ENCODE assay signal across 7 mouse cellular contexts in the genomic region with DNA sequence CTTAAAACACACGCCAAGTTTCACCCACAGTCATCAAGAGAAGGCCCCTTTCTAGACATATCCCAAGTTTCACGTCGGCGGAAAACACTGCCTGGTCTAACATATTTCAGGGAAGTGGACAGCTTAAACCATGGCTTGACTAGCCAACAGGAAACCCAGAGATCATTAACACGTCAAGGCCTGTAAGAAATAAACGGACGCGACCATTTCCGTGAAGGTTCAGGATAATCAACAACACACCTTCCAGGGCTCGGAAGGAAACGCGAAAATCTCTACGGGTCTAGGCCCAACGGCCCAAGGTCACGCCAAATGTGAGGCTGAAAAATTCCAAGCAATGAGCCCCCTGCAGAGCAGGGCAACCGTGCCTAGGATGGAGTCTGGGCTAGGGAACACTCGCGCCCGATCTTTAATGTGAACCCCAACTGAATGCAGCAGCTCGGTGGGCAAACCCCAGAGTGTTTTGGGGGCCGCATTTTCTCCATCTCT. TPM values are rescaled to one million over a fixed set of nuclear protein-coding genes. Genes with fewer than 3 reads are reported as not detected.
DNase-seq lines count a peak whose midpoint lies in the region; ATAC-seq and TF ChIP-seq lines count a peak whose summit lies in the region.

No protein-coding gene starts in this region.

- no peak for TF ChIP-seq POLR2A in bone marrow, adult 2 months (IDR thresholded peaks at IDR 0.05; ENCODE audit: borderline replicate concordance, control insufficient read depth, low read depth, low read length)

- TF ChIP-seq CTCF in bone marrow, adult 2 months (IDR thresholded peaks at IDR 0.05; ENCODE audit: control insufficient read depth, insufficient read depth, low read length) = no peak
- TF ChIP-seq CTCF in lung, postnatal 0 days (IDR thresholded peaks at IDR 0.05) = no peak

- DNase-seq in MEL-GATA-1-ER (ENCODE audit: extremely low read depth, low read depth) = peak; percentile 81
- peak; percentile 77 for DNase-seq in kidney, postnatal 14 days
- DNase-seq in lung, postnatal 0 days (ENCODE audit: low spot score) = peak; percentile 66
- peak; percentile 34 for DNase-seq in right cerebral cortex, postnatal 14 days

- H3K9me3 ChIP-seq in embryonic facial prominence, embryonic 15.5 days (replicated peaks) = no peaks in the 10 kb centered on the region
- no peaks in the 10 kb centered on the region for H3K9me3 ChIP-seq in heart, embryonic 14.5 days (ENCODE audit: control insufficient read depth, low read length)
- no peaks in the 10 kb centered on the region for H3K9me3 ChIP-seq in lung, postnatal 0 days (ENCODE audit: low read length)

- peak overlapping the region; percentile 95 for H3K9ac ChIP-seq in embryonic facial prominence, embryonic 15.5 days
- H3K9ac ChIP-seq in heart, embryonic 14.5 days (ENCODE audit: low read length) = peak overlapping the region; percentile 99
- H3K9ac ChIP-seq in lung, postnatal 0 days (replicated peaks; ENCODE audit: low read depth) = peak overlapping the region; percentile 97

- under 1% methylated on average over 21 of the region's 21 CpGs for WGBS in bone marrow, adult 2 months
- WGBS in embryonic facial prominence, embryonic 15.5 days = under 1% methylated on average over 21 of the region's 21 CpGs
- under 1% methylated on average over 21 of the region's 21 CpGs for WGBS in heart, embryonic 14.5 days
- under 1% methylated on average over 21 of the region's 21 CpGs for WGBS in lung, postnatal 0 days

- no peak for ATAC-seq in embryonic facial prominence, embryonic 15.5 days (ENCODE audit: insufficient number of reproducible peaks, low FRiP score, low TSS enrichment, low read depth)
- ATAC-seq in heart, embryonic 14.5 days (ENCODE audit: insufficient number of reproducible peaks, insufficient read depth, low FRiP score, low read depth) = no peak; the same call in 1 of the 2 replicates
- no peak for ATAC-seq in lung, postnatal 0 days

- H3K36me3 ChIP-seq in embryonic facial prominence, embryonic 15.5 days = no peaks in the 10 kb centered on the region
- no peaks in the 10 kb centered on the region for H3K36me3 ChIP-seq in heart, embryonic 14.5 days (ENCODE audit: control insufficient read depth, insufficient read depth, low read length)
- no peaks in the 10 kb centered on the region for H3K36me3 ChIP-seq in lung, postnatal 0 days (ENCODE audit: insufficient read depth, low read length)

- H3K27me3 ChIP-seq in embryonic facial prominence, embryonic 15.5 days = no peaks in the 10 kb centered on the region
- no peaks in the 10 kb centered on the region for H3K27me3 ChIP-seq in heart, embryonic 14.5 days (ENCODE audit: control insufficient read depth, insufficient read depth, low read length)
- no peaks in the 10 kb centered on the region for H3K27me3 ChIP-seq in lung, postnatal 0 days (replicated peaks; ENCODE audit: insufficient read depth, low read length)

- TF ChIP-seq EP300 in lung, postnatal 0 days (IDR thresholded peaks at IDR 0.05) = no peak

- peak overlapping the region; percentile 99 for H3K27ac ChIP-seq in bone marrow, adult 2 months (ENCODE audit: control insufficient read depth, insufficient read depth, low read depth, low read length, poor library complexity)
- H3K27ac ChIP-seq in embryonic facial prominence, embryonic 15.5 days (replicated peaks) = peak overlapping the region; percentile 100
- H3K27ac ChIP-seq in heart, embryonic 14.5 days (replicated peaks in 1 of 2; ENCODE audit: control insufficient read depth in 1 of 2, insufficient read depth in 1 of 2, low read depth in 2 of 2, low read length in 2 of 2) = peak overlapping the region; percentile 100
- H3K27ac ChIP-seq in lung, postnatal 0 days (ENCODE audit: low read length) = peak overlapping the region; percentile 100

- no peaks in the 10 kb centered on the region; the same call in 1 of the 2 replicates for H3K4me1 ChIP-seq in bone marrow, adult 2 months (ENCODE audit: control insufficient read depth, insufficient read depth, low read length)
- peaks cover 17% of the 10 kb centered on the region for H3K4me1 ChIP-seq in embryonic facial prominence, embryonic 15.5 days
- H3K4me1 ChIP-seq in heart, embryonic 14.5 days (ENCODE audit: control insufficient read depth in 2 of 2, insufficient read depth in 2 of 2, low read length in 2 of 2) = peaks cover 0 to 10% of the 10 kb centered on the region in 2 experiments
- peaks cover 10% of the 10 kb centered on the region; the same call in 1 of the 2 replicates for H3K4me1 ChIP-seq in lung, postnatal 0 days (ENCODE audit: insufficient read depth, low read depth, low read length)

- peak overlapping the region; percentile 77 for H3K4me3 ChIP-seq in bone marrow, adult 2 months (replicated peaks; ENCODE audit: control insufficient read depth, low read depth, low read length)
- H3K4me3 ChIP-seq in embryonic facial prominence, embryonic 15.5 days (replicated peaks) = peak overlapping the region; percentile 76
- H3K4me3 ChIP-seq in heart, embryonic 14.5 days (ENCODE audit: control insufficient read depth in 1 of 2, insufficient read depth in 1 of 2, low read depth in 1 of 2, low read length in 2 of 2) = peak overlapping the region; percentile 86 to 88
- H3K4me3 ChIP-seq in lung, postnatal 0 days (ENCODE audit: low read depth, low read length) = peak overlapping the region; percentile 82

- peak overlapping the region; percentile 50 for H3K4me2 ChIP-seq in embryonic facial prominence, embryonic 15.5 days (replicated peaks)
- peak overlapping the region; percentile 59 for H3K4me2 ChIP-seq in heart, embryonic 14.5 days (ENCODE audit: low read length)
- peak overlapping the region; percentile 67 for H3K4me2 ChIP-seq in lung, postnatal 0 days (replicated peaks; ENCODE audit: low read depth, low read length)

RNA-seq across cellular contexts. Expression of a gene that starts 0.6 kb away (rescaled TPM):
- polyA plus RNA-seq in bone marrow, adult 2 months (2011; ENCODE audit: insufficient read depth, insufficient read length, low replicate concordance, missing spikeins) = 5.7 and 16.4 TPM in 2 replicates
- 20.8 and 22.8 TPM in 2 replicates for polyA plus RNA-seq in embryonic facial prominence, embryonic 15.5 days (2015; fragmentation: Nextera tagmentation; extraction: Ambion mirVana)
- polyA plus RNA-seq in heart, embryonic 14.5 days (2014; fragmentation: Nextera tagmentation; extraction: Ambion mirVana) = 19.1 and 22.0 TPM in 2 replicates
- polyA plus RNA-seq in lung, postnatal 0 days (2015; fragmentation: Nextera tagmentation; extraction: Ambion mirVana) = 12.9 and 14.0 TPM in 2 replicates

RNA-seq across cellular contexts. Expression of a gene that starts 37.6 kb away (rescaled TPM):
- polyA plus RNA-seq in bone marrow, adult 2 months (2011; ENCODE audit: insufficient read depth, insufficient read length, low replicate concordance, missing spikeins) = 49.5 and 55.4 TPM in 2 replicates
- polyA plus RNA-seq in embryonic facial prominence, embryonic 15.5 days (2015; fragmentation: Nextera tagmentation; extraction: Ambion mirVana) = 47.9 and 48.5 TPM in 2 replicates
- polyA plus RNA-seq in heart, embryonic 14.5 days (2014; fragmentation: Nextera tagmentation; extraction: Ambion mirVana) = 29.0 and 33.7 TPM in 2 replicates
- polyA plus RNA-seq in lung, postnatal 0 days (2015; fragmentation: Nextera tagmentation; extraction: Ambion mirVana) = 14.3 and 16.0 TPM in 2 replicates

RNA-seq across cellular contexts. Expression of a gene that starts 53.2 kb away (rescaled TPM):
- 80.5 and 81.0 TPM in 2 replicates for polyA plus RNA-seq in bone marrow, adult 2 months (2011; ENCODE audit: insufficient read depth, insufficient read length, low replicate concordance, missing spikeins)
- polyA plus RNA-seq in embryonic facial prominence, embryonic 15.5 days (2015; fragmentation: Nextera tagmentation; extraction: Ambion mirVana) = 297 and 310 TPM in 2 replicates
- polyA plus RNA-seq in heart, embryonic 14.5 days (2014; fragmentation: Nextera tagmentation; extraction: Ambion mirVana) = 415 and 468 TPM in 2 replicates
- polyA plus RNA-seq in lung, postnatal 0 days (2015; fragmentation: Nextera tagmentation; extraction: Ambion mirVana) = 252 and 273 TPM in 2 replicates

RNA-seq across cellular contexts. Expression of a gene that starts 58.1 kb away (rescaled TPM):
- 28.7 and 65.2 TPM in 2 replicates for polyA plus RNA-seq in bone marrow, adult 2 months (2011; ENCODE audit: insufficient read depth, insufficient read length, low replicate concordance, missing spikeins)
- 39.4 and 45.8 TPM in 2 replicates for polyA plus RNA-seq in embryonic facial prominence, embryonic 15.5 days (2015; fragmentation: Nextera tagmentation; extraction: Ambion mirVana)
- polyA plus RNA-seq in heart, embryonic 14.5 days (2014; fragmentation: Nextera tagmentation; extraction: Ambion mirVana) = 38.9 and 41.3 TPM in 2 replicates
- 18.5 and 19.3 TPM in 2 replicates for polyA plus RNA-seq in lung, postnatal 0 days (2015; fragmentation: Nextera tagmentation; extraction: Ambion mirVana)
